Mouse (Mus musculus) adrenal gland, postnatal 36 days (tissue): ENCODE results near the gene Pin4. TPM values are rescaled to one million over a fixed set of nuclear protein-coding genes. Genes with fewer than 3 reads are reported as not detected.
"Not testable (repeated sequence)": the region's sequence is repeated elsewhere in the genome, so short reads cannot be mapped to it uniquely, and the experiment has no call there.

Source experiments
- DNase-seq, 2 experiments: peaks; one replicate each; pipeline ENCODE4 v3.0.0; 2021; ENCODE audit warnings: mixed read lengths in 1 of 2
- long read RNA-seq, 2 experiments: library from polyadenylated mRNA; stranded (forward); transcript quantifications; one replicate each; pipeline ENCODE4 v2.0.0; 2021; ENCODE audit warnings: borderline sequencing depth in 2 of 2
- total RNA-seq, 2 experiments: library from RNA; stranded (reverse); gene quantifications; 2 replicates each; pipeline ENCODE4 v1.2.3; 2021

The Pin4 gene
- 10 to 100 TPM; 58.7 to 59.6 TPM for total RNA-seq
- long read RNA-seq, experiment 1, transcript Pin4-201 (4 exons, 489 nt) = major isoform, 61 of 86 reads
- long read RNA-seq, experiment 1, partial matches to known transcripts = 24 of 86 reads
- long read RNA-seq, experiment 1, other reads (novel, unspliced or antisense) = 0 of 86 reads
- long read RNA-seq, experiment 2, transcript Pin4-201 (4 exons, 489 nt) = major isoform, 19 of 19 reads
- long read RNA-seq, experiment 2, partial matches to known transcripts = 0 of 19 reads
- long read RNA-seq, experiment 2, other reads (novel, unspliced or antisense) = 0 of 19 reads

DNA sequence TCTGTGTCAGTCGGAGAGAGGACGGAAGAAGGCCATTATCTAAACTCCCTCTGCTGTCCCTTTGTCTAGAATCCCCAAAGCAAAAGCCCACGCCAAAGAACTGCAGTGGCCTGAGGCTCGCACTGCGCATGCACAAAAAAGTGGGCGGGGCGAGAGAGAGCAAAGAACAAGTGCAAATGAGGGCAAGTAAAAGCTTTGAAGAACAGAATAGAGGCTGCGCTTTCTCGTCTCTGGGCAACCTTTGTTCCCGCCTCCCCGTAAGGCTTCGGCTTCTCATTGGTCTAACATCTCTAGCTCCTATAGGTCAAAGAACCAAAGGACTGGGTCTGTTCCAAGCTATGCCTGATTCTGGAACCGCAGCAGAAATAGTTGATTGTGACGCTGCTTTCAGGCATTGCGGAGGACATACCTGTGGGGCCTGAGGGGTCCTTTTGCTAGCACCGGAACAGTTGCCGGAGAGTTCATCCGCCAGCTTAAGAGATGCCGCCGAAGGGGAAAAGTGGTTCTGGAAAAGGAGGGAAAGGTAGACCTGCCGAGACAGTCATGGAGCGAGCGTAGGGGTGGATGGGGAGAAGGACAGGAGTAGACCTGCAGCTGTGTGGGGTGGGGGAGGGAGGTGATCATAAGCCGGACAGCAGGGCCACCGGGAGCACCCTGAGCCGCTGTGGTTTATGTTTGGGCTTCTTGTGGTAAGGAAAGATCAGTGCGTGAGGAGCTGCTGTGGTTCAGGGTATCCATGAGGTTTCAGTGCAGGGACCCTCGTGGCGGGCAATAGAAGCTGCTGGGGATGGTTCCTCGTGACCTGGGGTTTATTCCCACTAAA is at the start of gene Pin4:
Gene Pin4, plus strand, starts transcription at position 406 of the 823 bp plus-strand sequence.
- DNase-seq = peak; percentile 92 to 93

DNA sequence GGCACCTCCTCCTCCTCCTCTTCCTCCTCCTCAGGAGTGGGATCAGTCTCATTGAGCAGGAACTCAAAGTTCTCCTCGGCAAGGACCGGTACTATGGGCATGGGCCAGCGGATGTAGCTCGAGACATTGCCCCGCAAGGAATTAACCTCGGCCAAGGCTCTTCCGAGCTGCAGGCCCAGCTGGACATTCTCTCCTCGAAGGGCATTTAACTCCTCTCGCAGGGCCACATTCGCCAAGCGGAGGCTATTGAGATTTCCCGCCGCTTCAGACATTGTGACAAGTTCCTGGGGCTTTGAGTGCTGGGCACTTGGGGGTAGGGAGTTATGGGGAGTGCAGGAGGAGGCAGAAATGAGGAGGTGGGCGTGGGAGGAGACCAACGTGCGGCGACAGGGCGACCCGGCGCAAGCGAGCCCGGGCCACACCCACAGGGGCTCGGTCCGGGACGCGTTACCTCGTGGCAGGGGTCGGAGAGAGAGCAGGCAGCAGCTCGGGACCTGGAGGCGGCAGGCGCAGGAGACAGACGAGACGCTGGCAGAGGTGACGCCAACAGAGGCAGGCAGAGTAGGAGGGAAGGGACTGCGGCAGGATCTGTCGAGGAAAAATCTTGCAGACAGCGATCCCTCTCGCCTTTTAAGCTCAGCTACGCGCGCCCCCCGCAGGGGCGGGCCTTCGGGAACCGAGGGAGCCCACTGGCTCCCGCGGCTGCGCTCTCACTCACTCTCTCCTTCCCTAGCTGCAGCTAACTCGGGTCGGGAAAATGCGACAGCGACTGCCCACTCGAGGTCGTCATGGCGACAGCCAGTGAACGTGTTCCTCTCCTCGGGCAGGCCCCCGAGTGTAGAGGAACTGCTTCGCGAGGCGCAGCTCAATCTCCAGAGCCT is 48.4 kb upstream of the Pin4 start, which contains the start of gene Rtl5:
Gene Rtl5, minus strand, starts transcription at position 714 of the 881 bp plus-strand sequence.
- DNase-seq = peak; percentile 81 to 84

DNA sequence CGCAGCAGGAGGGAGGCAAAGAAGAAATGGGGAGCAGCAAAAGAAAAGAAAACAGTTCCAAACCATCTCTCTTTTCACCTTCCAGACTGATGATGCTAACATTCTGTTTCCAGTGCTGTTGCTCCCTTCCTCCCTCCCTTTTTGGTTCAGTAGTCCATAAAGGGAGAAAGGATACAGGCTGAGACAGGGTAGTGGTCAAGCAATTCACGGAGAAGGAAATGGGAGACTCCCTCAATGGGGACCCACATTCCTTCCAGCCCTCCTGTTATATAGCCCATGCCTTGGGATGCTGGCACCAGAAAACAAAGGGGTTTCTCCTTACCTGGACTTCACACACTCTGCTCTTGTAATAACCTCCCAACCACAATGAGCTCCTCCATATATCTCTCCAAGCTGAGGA is 47.7 kb upstream of the Pin4 start:
- DNase-seq = no peak

GRCm38 (mm10) chrX:102073605-102074325 is 45.5 kb upstream of the Pin4 start:
- no peak for DNase-seq

DNA sequence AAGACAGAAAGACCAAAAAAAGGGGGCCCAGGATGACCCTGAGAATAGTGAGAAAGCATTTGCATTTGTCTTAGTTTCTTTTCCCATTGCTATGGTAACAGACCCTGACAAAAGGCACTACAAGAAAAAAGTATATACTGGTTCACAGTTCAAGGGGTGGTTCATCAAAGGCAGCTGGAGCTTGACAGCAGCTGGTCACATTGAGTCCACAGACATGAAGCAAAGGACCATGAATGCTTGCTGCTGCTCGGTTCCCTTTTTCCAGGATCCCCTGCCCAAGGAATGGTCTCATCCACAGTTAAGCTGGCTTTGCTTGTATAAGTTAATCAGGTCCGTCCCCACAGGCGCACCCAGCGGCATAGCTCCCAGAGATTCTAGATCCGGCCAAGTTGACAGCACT is 44.8 kb upstream of the Pin4 start:
- no peak for DNase-seq

GRCm38 (mm10) chrX:102075158-102075557 is 44.1 kb upstream of the Pin4 start:
- no peak for DNase-seq

GRCm38 (mm10) chrX:102076886-102077765 is 42.1 kb upstream of the Pin4 start:
- DNase-seq = no peak

GRCm38 (mm10) chrX:102081076-102081475 is 38.2 kb upstream of the Pin4 start:
- no peak for DNase-seq

DNA sequence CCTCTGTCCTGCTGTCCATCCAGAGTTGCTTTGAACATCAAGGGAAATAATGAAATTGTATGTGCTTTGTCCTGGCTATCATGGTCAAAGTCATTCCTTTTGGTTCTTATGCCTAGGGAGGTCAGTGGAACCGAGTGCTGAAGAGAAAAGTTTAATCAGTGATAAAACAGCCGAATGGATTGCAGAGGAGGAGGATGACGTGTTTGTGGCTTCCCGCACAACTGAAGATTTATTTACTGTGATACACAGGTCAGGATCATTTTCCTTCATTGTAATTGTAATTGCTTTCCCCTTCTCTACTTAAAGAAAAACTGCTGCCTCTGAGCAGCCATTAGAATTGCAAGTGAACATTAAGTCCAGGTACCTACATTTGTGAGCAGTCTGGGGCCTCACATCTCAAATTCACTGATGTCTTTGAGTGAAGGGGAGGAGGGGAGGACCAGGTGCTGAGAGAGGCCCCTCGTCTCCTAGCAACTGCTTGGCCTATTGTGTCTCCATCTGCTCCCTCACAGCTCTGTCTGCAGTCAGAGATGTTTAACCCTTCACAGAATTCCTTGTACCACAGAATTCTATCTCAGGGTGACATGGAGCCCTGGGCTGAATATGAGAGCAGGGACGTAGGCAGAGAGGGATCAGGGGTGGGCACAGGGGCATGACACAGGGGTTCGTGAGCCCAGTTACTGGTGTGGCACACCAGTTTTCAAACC is 37.5 kb upstream of the Pin4 start:
- no peak for DNase-seq

DNA sequence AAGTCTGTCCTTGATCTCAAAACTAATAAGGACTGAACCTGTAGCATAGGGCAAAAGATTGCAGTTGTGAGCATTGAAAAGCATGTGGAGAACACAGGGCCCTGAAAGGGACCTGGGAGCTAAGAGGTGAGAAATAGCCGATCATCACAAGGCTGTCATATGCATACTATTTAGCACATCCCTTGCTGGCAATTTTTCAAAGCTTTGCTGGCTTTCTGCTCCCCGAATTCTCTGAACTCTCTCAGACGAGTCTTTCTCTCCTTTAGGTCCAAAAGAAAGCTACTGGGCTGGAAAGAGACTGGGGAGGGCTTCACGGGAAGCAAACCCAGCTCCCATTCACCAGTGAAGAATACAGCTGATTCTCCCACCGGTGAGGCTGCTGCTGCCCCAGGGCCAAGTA is 36.9 kb upstream of the Pin4 start:
- no peak for DNase-seq

- DNase-seq = no peak
Measured at GRCm38 (mm10) chrX:102085798-102086443, 33.3 kb upstream of the Pin4 start.

DNA sequence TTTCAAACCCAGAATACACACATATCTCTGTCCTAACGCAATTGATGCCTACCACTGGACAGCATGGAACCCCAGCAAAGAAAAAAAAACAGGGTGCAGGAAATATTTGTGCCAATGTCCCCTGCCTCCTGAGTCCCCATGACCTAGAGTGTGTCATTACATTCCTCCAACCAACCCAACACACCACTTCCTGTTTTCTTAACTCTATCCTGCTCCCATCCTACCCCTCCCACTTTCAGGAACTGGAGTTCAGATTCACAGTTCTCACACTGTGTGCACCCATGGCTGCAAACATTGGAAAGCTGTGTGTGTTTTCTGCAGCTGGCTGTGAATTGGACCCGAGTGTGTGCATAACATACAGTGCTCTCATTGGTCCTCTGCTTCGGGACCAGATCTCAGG is 28.6 kb upstream of the Pin4 start:
- no peak for DNase-seq

DNA sequence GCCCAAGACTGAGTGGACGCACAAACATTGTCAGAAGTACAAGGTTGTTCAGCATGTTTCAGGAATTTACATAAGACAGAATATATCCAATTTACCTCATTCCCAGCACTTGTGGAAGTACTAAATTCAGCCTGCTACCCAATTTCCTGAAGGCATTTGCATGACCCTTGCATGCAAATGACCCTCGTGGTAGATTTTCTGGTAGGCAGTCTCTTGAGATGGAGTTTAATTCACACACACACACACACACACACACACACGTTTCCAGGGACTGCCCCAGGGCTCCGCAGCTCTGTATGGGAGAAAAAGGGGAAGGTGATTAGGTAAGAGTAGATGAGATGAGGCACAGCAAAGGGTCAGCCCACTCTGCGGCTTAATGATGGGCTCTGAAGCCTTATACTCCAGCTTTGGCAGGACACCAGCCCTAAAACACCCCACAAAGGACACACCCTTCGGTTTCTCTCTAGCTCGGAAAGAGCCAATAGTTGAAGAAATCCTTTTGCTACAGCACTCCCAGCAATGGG is 24.8 kb upstream of the Pin4 start:
- DNase-seq = no peak

- no peak for DNase-seq
Measured at GRCm38 (mm10) chrX:102101886-102102285, 17.4 kb upstream of the Pin4 start.

- not testable (repeated sequence) for DNase-seq
Measured at GRCm38 (mm10) chrX:102103830-102104229, 15.4 kb upstream of the Pin4 start.

- DNase-seq = not testable (repeated sequence)
Measured at GRCm38 (mm10) chrX:102109349-102109748, 9.9 kb upstream of the Pin4 start.

- peak; percentile 2 to 6 for DNase-seq
Measured at GRCm38 (mm10) chrX:102115676-102116075, 3.6 kb upstream of the Pin4 start.

DNA sequence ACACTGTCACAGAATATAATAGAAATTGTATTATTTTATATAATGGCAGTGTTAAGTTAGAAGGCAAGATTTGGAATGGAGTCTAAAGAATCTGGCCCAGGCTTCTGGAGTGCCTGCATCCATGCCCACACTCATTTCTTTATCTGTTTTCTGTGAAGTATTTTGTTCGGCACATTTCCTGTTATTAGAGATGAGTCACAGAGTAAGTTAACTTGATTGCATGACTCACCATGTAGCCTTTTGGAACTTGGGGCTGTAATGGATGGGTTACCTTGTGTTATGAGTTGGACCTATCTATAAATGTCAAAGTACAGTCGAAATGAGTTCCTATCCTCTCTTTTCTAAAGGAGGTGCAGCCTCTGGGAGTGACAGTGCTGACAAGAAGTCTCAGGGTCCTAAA is 2.1 kb downstream of the Pin4 start:
- no peak for DNase-seq

DNA sequence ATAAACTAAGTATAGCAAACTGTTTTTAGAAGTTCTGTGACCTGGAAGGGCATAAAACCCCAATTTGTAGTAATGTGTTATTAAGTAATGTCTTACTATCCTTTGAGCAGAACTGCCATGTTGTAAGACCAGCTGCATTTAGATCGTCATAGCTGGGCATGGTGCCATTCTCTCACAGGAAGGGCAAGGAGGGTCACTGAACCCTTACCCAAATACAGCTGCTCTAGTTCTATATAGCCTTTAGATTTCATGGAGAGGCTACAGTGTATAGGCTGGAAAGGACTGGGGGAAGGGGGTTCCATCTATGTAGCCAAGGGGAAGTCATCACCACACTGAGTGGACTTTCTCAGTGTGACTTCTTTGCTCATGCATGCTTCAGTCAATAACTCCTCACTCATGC is 21.9 kb downstream of the Pin4 start:
- no peak for DNase-seq
